Mouse (Mus musculus) frontal cortex, adult (tissue): ENCODE data around the gene Osbpl5.
"Not testable (repeated sequence)": the region's sequence is repeated elsewhere in the genome, so short reads cannot be mapped to it uniquely, and the experiment has no call there.

Experiments used
- ATAC-seq: cut with Nextera tagmentation; 2 replicates; pipeline ENCODE4 v1.9.2; 2017; ENCODE audit warnings: mild to moderate bottlenecking, moderate library complexity, mixed read lengths; ENCODE audit not compliant: low TSS enrichment

The Osbpl5 gene

GRCm38 (mm10) chr7:143643949-143644348 is 112.8 kb downstream of the Osbpl5 start:
- not testable (repeated sequence) for ATAC-seq
